Mouse (Mus musculus): Measurements from ENCODE around the gene Wdr34. TPM values are rescaled to one million over a fixed set of nuclear protein-coding genes. Genes with fewer than 3 reads are reported as not detected.
A peak's percentile ranks its signal among the peaks of the same experiment; 100 is the strongest.

Gene Wdr34
- polyA plus RNA-seq, 1 experiment = 25.6 TPM

- TF ChIP-seq CTCF (IDR thresholded peaks at IDR 0.05; ENCODE audit: borderline replicate concordance, insufficient read depth, low read depth, low read length) (no peak), POLR2A (IDR thresholded peaks at IDR 0.05; ENCODE audit: borderline replicate concordance, insufficient read depth, low read length) (no peak)
- WGBS = 37% methylated on average over 6 of the region's 6 CpGs
- Histone ChIP-seq H3K27me3 (ENCODE audit: control insufficient read depth, insufficient read depth, low read length) (no peaks in the 10 kb centered on the region), H3K4me1 (ENCODE audit: control insufficient read depth, insufficient read depth, low read length) (no peaks in the 10 kb centered on the region), H3K4me3 (replicated peaks; ENCODE audit: insufficient read depth, low read depth, low read length) (no peak overlapping the region), H3K27ac (ENCODE audit: insufficient read depth, low read length) (no peak overlapping the region)
- DNase-seq = no peak
Observed at GRCm38 (mm10) chr2:30051992-30052761, 3.5 kb upstream of the Wdr34 start.

GRCm38 (mm10) chr2:30049831-30050230 is 1.1 kb upstream of the Wdr34 start:
- 88% methylated on average over 3 of the region's 3 CpGs for WGBS
- no peak for DNase-seq
- TF ChIP-seq POLR2A (IDR thresholded peaks at IDR 0.05; ENCODE audit: borderline replicate concordance, insufficient read depth, low read length) = no peak
- no peak for TF ChIP-seq CTCF (IDR thresholded peaks at IDR 0.05; ENCODE audit: borderline replicate concordance, insufficient read depth, low read depth, low read length)
- Histone ChIP-seq H3K27ac (ENCODE audit: insufficient read depth, low read length) (no peak overlapping the region), H3K4me3 (replicated peaks; ENCODE audit: insufficient read depth, low read depth, low read length) (no peak overlapping the region), H3K4me1 (ENCODE audit: control insufficient read depth, insufficient read depth, low read length) (no peaks in the 10 kb centered on the region), H3K27me3 (ENCODE audit: control insufficient read depth, insufficient read depth, low read length) (no peaks in the 10 kb centered on the region)

GRCm38 (mm10) chr2:30048101-30048501 is 580 bp downstream of the Wdr34 start:
- DNase-seq = no peak
- Histone ChIP-seq H3K4me3 (replicated peaks; ENCODE audit: insufficient read depth, low read depth, low read length) (peak overlapping the region; percentile 78), H3K27me3 (ENCODE audit: control insufficient read depth, insufficient read depth, low read length) (no peaks in the 10 kb centered on the region), H3K27ac (ENCODE audit: insufficient read depth, low read length) (no peak overlapping the region), H3K4me1 (ENCODE audit: control insufficient read depth, insufficient read depth, low read length) (no peaks in the 10 kb centered on the region)
- 49% methylated on average over 11 of the region's 11 CpGs for WGBS
- TF ChIP-seq CTCF (IDR thresholded peaks at IDR 0.05; ENCODE audit: borderline replicate concordance, insufficient read depth, low read depth, low read length) = no peak
- TF ChIP-seq POLR2A (IDR thresholded peaks at IDR 0.05; ENCODE audit: borderline replicate concordance, insufficient read depth, low read length) = no peak

GRCm38 (mm10) chr2:30047127-30047526 is 1.6 kb downstream of the Wdr34 start:
- H3K4me1 ChIP-seq (ENCODE audit: control insufficient read depth, insufficient read depth, low read length) = no peaks in the 10 kb centered on the region
- 96% methylated on average over 6 of the region's 6 CpGs for WGBS
- no peak overlapping the region for H3K27ac ChIP-seq (ENCODE audit: insufficient read depth, low read length)
- no peak for TF ChIP-seq CTCF (IDR thresholded peaks at IDR 0.05; ENCODE audit: borderline replicate concordance, insufficient read depth, low read depth, low read length)
- TF ChIP-seq POLR2A (IDR thresholded peaks at IDR 0.05; ENCODE audit: borderline replicate concordance, insufficient read depth, low read length) = no peak
- no peaks in the 10 kb centered on the region for H3K27me3 ChIP-seq (ENCODE audit: control insufficient read depth, insufficient read depth, low read length)
- no peak overlapping the region for H3K4me3 ChIP-seq (replicated peaks; ENCODE audit: insufficient read depth, low read depth, low read length)
- no peak for DNase-seq

GRCm38 (mm10) chr2:30044550-30044949 is 4.1 kb downstream of the Wdr34 start:
- Histone ChIP-seq H3K4me1 (ENCODE audit: control insufficient read depth, insufficient read depth, low read length) (no peaks in the 10 kb centered on the region), H3K27me3 (ENCODE audit: control insufficient read depth, insufficient read depth, low read length) (no peaks in the 10 kb centered on the region), H3K4me3 (replicated peaks; ENCODE audit: insufficient read depth, low read depth, low read length) (no peak overlapping the region), H3K27ac (ENCODE audit: insufficient read depth, low read length) (no peak overlapping the region)
- TF ChIP-seq CTCF (IDR thresholded peaks at IDR 0.05; ENCODE audit: borderline replicate concordance, insufficient read depth, low read depth, low read length) = no peak
- no peak for TF ChIP-seq POLR2A (IDR thresholded peaks at IDR 0.05; ENCODE audit: borderline replicate concordance, insufficient read depth, low read length)
- DNase-seq = no peak
- 86% methylated on average over 5 of the region's 5 CpGs for WGBS

- peak; percentile 62 to 74 for DNase-seq
- Histone ChIP-seq H3K27ac (ENCODE audit: insufficient read depth, low read length) (no peak overlapping the region), H3K27me3 (ENCODE audit: control insufficient read depth, insufficient read depth, low read length) (no peaks in the 10 kb centered on the region), H3K4me1 (ENCODE audit: control insufficient read depth, insufficient read depth, low read length) (no peaks in the 10 kb centered on the region), H3K4me3 (replicated peaks; ENCODE audit: insufficient read depth, low read depth, low read length) (no peak overlapping the region)
- 2% methylated on average over 4 of the region's 4 CpGs for WGBS
- peak; percentile 84 for TF ChIP-seq CTCF (IDR thresholded peaks at IDR 0.05; ENCODE audit: borderline replicate concordance, insufficient read depth, low read depth, low read length)
- TF ChIP-seq POLR2A (IDR thresholded peaks at IDR 0.05; ENCODE audit: borderline replicate concordance, insufficient read depth, low read length) = no peak
Observed at GRCm38 (mm10) chr2:30042445-30042844, 6.2 kb downstream of the Wdr34 start.

GRCm38 (mm10) chr2:30039687-30040086 is 9.0 kb downstream of the Wdr34 start:
- no peak overlapping the region for H3K4me3 ChIP-seq (replicated peaks; ENCODE audit: insufficient read depth, low read depth, low read length)
- no peak for TF ChIP-seq POLR2A (IDR thresholded peaks at IDR 0.05; ENCODE audit: borderline replicate concordance, insufficient read depth, low read length)
- TF ChIP-seq CTCF (IDR thresholded peaks at IDR 0.05; ENCODE audit: borderline replicate concordance, insufficient read depth, low read depth, low read length) = no peak
- DNase-seq = no peak
- H3K27ac ChIP-seq (ENCODE audit: insufficient read depth, low read length) = no peak overlapping the region
- no peaks in the 10 kb centered on the region for H3K4me1 ChIP-seq (ENCODE audit: control insufficient read depth, insufficient read depth, low read length)
- H3K27me3 ChIP-seq (ENCODE audit: control insufficient read depth, insufficient read depth, low read length) = no peaks in the 10 kb centered on the region

GRCm38 (mm10) chr2:30038370-30038769 is 10.3 kb downstream of the Wdr34 start:
- Histone ChIP-seq H3K27ac (ENCODE audit: insufficient read depth, low read length) (no peak overlapping the region), H3K4me3 (replicated peaks; ENCODE audit: insufficient read depth, low read depth, low read length) (no peak overlapping the region), H3K27me3 (ENCODE audit: control insufficient read depth, insufficient read depth, low read length) (no peaks in the 10 kb centered on the region), H3K4me1 (ENCODE audit: control insufficient read depth, insufficient read depth, low read length) (no peaks in the 10 kb centered on the region)
- TF ChIP-seq CTCF (IDR thresholded peaks at IDR 0.05; ENCODE audit: borderline replicate concordance, insufficient read depth, low read depth, low read length) (no peak), POLR2A (IDR thresholded peaks at IDR 0.05; ENCODE audit: borderline replicate concordance, insufficient read depth, low read length) (no peak)
- DNase-seq = no peak
- WGBS = 94% methylated on average over 10 of the region's 10 CpGs
